In the genomic region with DNA sequence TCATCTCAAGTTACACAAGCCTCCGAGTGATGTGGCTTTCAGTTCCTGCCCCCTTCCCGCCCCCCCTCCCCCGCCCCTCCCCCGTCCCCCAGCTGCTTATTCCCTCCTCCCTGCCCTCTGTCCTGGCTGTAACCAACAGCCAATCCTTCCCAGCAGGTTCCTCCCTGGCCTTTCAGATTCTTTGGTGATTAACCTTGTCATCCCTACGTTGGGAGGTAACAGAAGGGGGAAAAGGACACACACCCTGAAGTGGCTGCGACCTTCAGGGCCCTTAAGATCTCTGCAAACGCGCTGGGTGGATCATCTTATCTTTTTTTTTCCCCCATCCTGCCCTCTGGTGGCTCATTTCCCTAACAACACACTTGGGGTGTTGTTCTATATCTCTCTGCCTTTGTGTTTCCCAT, we compare ENCODE assay signal across 8 mouse cellular contexts. TPM values are rescaled to one million over a fixed set of nuclear protein-coding genes. Genes with fewer than 3 reads are reported as not detected.
DNase-seq lines count a peak whose midpoint lies in the region; ATAC-seq lines count a peak whose summit lies in the region.

No protein-coding gene starts in this region.

- no peaks in the 10 kb centered on the region for H3K27me3 ChIP-seq in kidney, embryonic 16.5 days (ENCODE audit: insufficient read depth, low read length)
- 0 out of 2 replicates have a peak, but pooled peaks cover 4% of the 10 kb centered on the region for H3K27me3 ChIP-seq in forebrain, embryonic 12.5 days
- peaks cover 14% of the 10 kb centered on the region for H3K27me3 ChIP-seq in megakaryocyte, embryonic 14.5 days (replicated peaks)

- H3K36me3 ChIP-seq in kidney, embryonic 16.5 days (ENCODE audit: insufficient read depth, low read length): no peaks in the 10 kb centered on the region
- H3K36me3 ChIP-seq in forebrain, embryonic 12.5 days (replicated peaks): no peaks in the 10 kb centered on the region
- H3K36me3 ChIP-seq in megakaryocyte, embryonic 14.5 days (replicated peaks; ENCODE audit: low read length): no peaks in the 10 kb centered on the region

- intact Hi-C loops in left cerebral cortex, postnatal 10 days (cut with DNase I): no loop called here

- H3K9me3 ChIP-seq in kidney, embryonic 16.5 days (ENCODE audit: low read length): peaks cover 3% of the 10 kb centered on the region
- no peaks in the 10 kb centered on the region for H3K9me3 ChIP-seq in forebrain, embryonic 12.5 days
- H3K9me3 ChIP-seq in megakaryocyte, embryonic 14.5 days: peaks cover 11% of the 10 kb centered on the region

- H3K4me3 ChIP-seq in kidney, embryonic 16.5 days (ENCODE audit: low read length): no peak overlapping the region
- no peak overlapping the region for H3K4me3 ChIP-seq in forebrain, embryonic 12.5 days (replicated peaks)
- H3K4me3 ChIP-seq in megakaryocyte, embryonic 14.5 days (replicated peaks): peak overlapping the region; percentile 82

- peak overlapping the region; percentile 83 for H3K4me2 ChIP-seq in kidney, embryonic 16.5 days (replicated peaks; ENCODE audit: low read depth, low read length)
- peak overlapping the region; percentile 70 for H3K4me2 ChIP-seq in forebrain, embryonic 12.5 days

- peaks cover 16% of the 10 kb centered on the region for H3K4me1 ChIP-seq in kidney, embryonic 16.5 days (ENCODE audit: insufficient read depth, low read length)
- H3K4me1 ChIP-seq in forebrain, embryonic 12.5 days: peaks cover 23% of the 10 kb centered on the region
- peaks cover 68% of the 10 kb centered on the region for H3K4me1 ChIP-seq in megakaryocyte, embryonic 14.5 days

- WGBS in kidney, embryonic 16.5 days: 2% methylated on average over 6 of the region's 8 CpGs
- WGBS in forebrain, embryonic 12.5 days: 0% methylated on average over 6 of the region's 8 CpGs

- DNase-seq in kidney, adult 8-10 months: no peak
- peak; percentile 58 for DNase-seq in MEL-GATA-1-ER (ENCODE audit: extremely low read depth, low read depth)
- no peak for DNase-seq in urinary bladder, adult 2 months (ENCODE audit: low spot score)
- no peak for DNase-seq in frontal cortex, postnatal 10 days (ENCODE audit: low spot score in 2 of 2)
- DNase-seq in left cerebral cortex, postnatal 10 days (ENCODE audit: extremely low spot score in 1 of 2, low spot score in 2 of 2): no peak

- peak overlapping the region; percentile 65; the same call in 1 of the 2 replicates for H3K27ac ChIP-seq in kidney, embryonic 16.5 days (ENCODE audit: low read length)
- H3K27ac ChIP-seq in forebrain, embryonic 12.5 days: no peak overlapping the region

- no peak overlapping the region for H3K9ac ChIP-seq in kidney, embryonic 16.5 days (replicated peaks; ENCODE audit: low read length)
- H3K9ac ChIP-seq in forebrain, embryonic 12.5 days: no peak overlapping the region

- ATAC-seq in kidney, embryonic 16.5 days (ENCODE audit: low FRiP score, low TSS enrichment): no peak
- ATAC-seq in forebrain, embryonic 12.5 days (ENCODE audit: low FRiP score): no peak

RNA-seq across cellular contexts. Expression of gene Tbc1d2, which starts 15.4 kb away (rescaled TPM):
- polyA plus RNA-seq in kidney, embryonic 16.5 days (2015; fragmentation: Nextera tagmentation; extraction: Ambion mirVana): 3.4 and 3.7 TPM in 2 replicates
- polyA plus RNA-seq in forebrain, embryonic 12.5 days (2016; fragmentation: Nextera tagmentation; extraction: Ambion mirVana): 0.83 and 0.98 TPM in 2 replicates
- 4.5 and 7.8 TPM in 2 replicates for polyA plus RNA-seq in megakaryocyte, embryonic 14.5 days (2012; ENCODE audit: insufficient read depth, low replicate concordance)
- 18.6 and 24.0 TPM in 2 replicates for polyA plus RNA-seq in urinary bladder, adult 2 months (2012; rRNA removed)
- total RNA-seq in left cerebral cortex, postnatal 10 days (2021): 1 to 10 TPM; 1.0 to 2.0 TPM
